ENCODE assay signal across 8 mouse cellular contexts in the genomic region with DNA sequence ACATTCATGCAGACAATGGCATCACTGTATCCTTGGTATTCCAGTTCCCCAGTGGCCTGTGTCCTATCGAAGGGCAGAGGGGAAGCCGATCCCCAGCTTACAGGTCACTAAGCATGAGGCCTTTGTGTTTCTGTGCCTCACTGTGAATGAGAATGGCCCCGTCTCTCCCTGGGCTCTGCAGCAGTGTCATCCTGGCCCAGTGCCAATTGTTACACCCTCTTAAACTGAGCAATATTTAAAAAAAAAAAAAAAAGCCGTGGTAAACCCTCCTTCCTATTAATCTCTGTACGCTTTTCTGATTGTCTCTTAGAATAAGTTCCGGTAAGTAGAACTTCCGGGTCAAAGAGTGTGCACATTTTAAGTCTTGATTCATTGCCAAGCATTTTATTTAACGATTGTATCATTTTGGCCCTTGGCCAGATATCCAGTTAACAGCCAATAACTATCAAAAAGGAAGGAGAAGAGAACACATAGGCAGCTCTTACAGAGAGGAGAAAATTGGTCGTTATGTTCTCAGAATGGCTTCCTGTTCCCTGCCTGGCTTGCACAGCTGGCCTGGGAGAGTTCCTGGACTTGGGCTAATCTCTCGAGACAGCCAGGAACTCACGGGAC.
DNase-seq lines count a peak whose midpoint lies in the region; ATAC-seq and TF ChIP-seq lines count a peak whose summit lies in the region.

No protein-coding gene starts in this region.

- no peak overlapping the region for H3K27ac ChIP-seq in ES-E14 (ENCODE audit: insufficient read depth, low read depth, low read length, poor library complexity, severe bottlenecking)
- peak overlapping the region; percentile 21; the same call in 1 of the 2 replicates for H3K27ac ChIP-seq in forebrain, embryonic 14.5 days (ENCODE audit: low read depth, low read length)
- H3K27ac ChIP-seq in hindbrain, embryonic 10.5 days = no peak overlapping the region
- H3K27ac ChIP-seq in liver, embryonic 16.5 days (ENCODE audit: low read length) = no peak overlapping the region; the same call in 1 of the 2 replicates
- H3K27ac ChIP-seq in small intestine, adult 2 months (ENCODE audit: insufficient read depth, low read depth, low read length) = peak overlapping the region; percentile 92

- no peak overlapping the region for H3K9ac ChIP-seq in ES-E14 (ENCODE audit: insufficient read depth, low read depth, low read length, poor library complexity, severe bottlenecking)
- no peak overlapping the region for H3K9ac ChIP-seq in forebrain, embryonic 14.5 days (ENCODE audit: low read length)
- no peak overlapping the region for H3K9ac ChIP-seq in liver, embryonic 16.5 days (ENCODE audit: low read depth, low read length)

- WGBS in forebrain, embryonic 14.5 days = 10% methylated on average over 11 of the region's 11 CpGs
- WGBS in hindbrain, embryonic 10.5 days = 60% methylated on average over 11 of the region's 11 CpGs
- 38% methylated on average over 11 of the region's 11 CpGs for WGBS in liver, embryonic 16.5 days (ENCODE audit: insufficient replicate concordance)
- 13% methylated on average over 11 of the region's 11 CpGs for WGBS in small intestine, adult 2 months

- H3K27me3 ChIP-seq in forebrain, embryonic 14.5 days (replicated peaks; ENCODE audit: control insufficient read depth, insufficient read depth, low read length) = no peaks in the 10 kb centered on the region
- no peaks in the 10 kb centered on the region for H3K27me3 ChIP-seq in hindbrain, embryonic 10.5 days (ENCODE audit: insufficient read depth, poor library complexity, severe bottlenecking)
- no peaks in the 10 kb centered on the region for H3K27me3 ChIP-seq in liver, embryonic 16.5 days (ENCODE audit: control insufficient read depth, insufficient read depth, low read depth, low read length)
- H3K27me3 ChIP-seq in small intestine, adult 2 months (ENCODE audit: control insufficient read depth, insufficient read depth, low read length) = no peaks in the 10 kb centered on the region

- H3K4me1 ChIP-seq in ES-E14 (ENCODE audit: control insufficient read depth in 2 of 2, insufficient read depth in 2 of 2, low read length in 2 of 2, poor library complexity in 1 of 2) = peaks cover 1 to 5% of the 10 kb centered on the region in 2 experiments; a peak in 2 of 4 replicates
- peaks cover 13% of the 10 kb centered on the region for H3K4me1 ChIP-seq in forebrain, embryonic 14.5 days (ENCODE audit: control insufficient read depth, insufficient read depth, low read length)
- H3K4me1 ChIP-seq in hindbrain, embryonic 10.5 days (replicated peaks) = peaks cover 14% of the 10 kb centered on the region
- peaks cover 15% of the 10 kb centered on the region for H3K4me1 ChIP-seq in liver, embryonic 16.5 days (ENCODE audit: control insufficient read depth, low read depth, low read length)
- H3K4me1 ChIP-seq in small intestine, adult 2 months (ENCODE audit: control insufficient read depth, insufficient read depth, insufficient read length, low read length) = peaks cover 38% of the 10 kb centered on the region

- ATAC-seq in forebrain, embryonic 14.5 days = peak; percentile 73
- ATAC-seq in liver, embryonic 16.5 days (ENCODE audit: low read depth) = peak; percentile 37

- DNase-seq in cerebellum, postnatal 10 days = peak; percentile 50 to 52
- DNase-seq in cerebellum, adult 18-20 months = no peak
- DNase-seq in ES-E14 (ENCODE audit: low read depth, low spot score) (no peak), adipocyte (ENCODE audit: low spot score) (no peak)
- DNase-seq in forebrain, embryonic 14.5 days (ENCODE audit: low spot score) = peak; percentile 69
- DNase-seq in hindbrain, embryonic 10.5 days (ENCODE audit: low spot score) = peak; percentile 20

- no peak overlapping the region for H3K4me3 ChIP-seq in ES-E14 (ENCODE audit: insufficient read depth in 1 of 2, low read depth in 1 of 2, low read length in 2 of 2, poor library complexity in 1 of 2, severe bottlenecking in 1 of 2)
- no peak overlapping the region for H3K4me3 ChIP-seq in forebrain, embryonic 14.5 days (ENCODE audit: low read depth, low read length)
- no peak overlapping the region for H3K4me3 ChIP-seq in hindbrain, embryonic 10.5 days
- H3K4me3 ChIP-seq in liver, embryonic 16.5 days (ENCODE audit: low read depth, low read length) = no peak overlapping the region
- no peak overlapping the region for H3K4me3 ChIP-seq in small intestine, adult 2 months (ENCODE audit: low read depth, low read length)

- no peak for TF ChIP-seq POLR2A in small intestine, adult 2 months (IDR thresholded peaks at IDR 0.05; ENCODE audit: low read depth, low read length)

- in situ Hi-C loops in ES-E14 (cut with MboI; ENCODE audit: low sequenced_read_pairs in 2 of 2, unreplicated experiment in 2 of 2) = no loop called here

- peaks cover 2% of the 10 kb centered on the region; the same call in 1 of the 2 replicates for H3K36me3 ChIP-seq in ES-E14 (ENCODE audit: control insufficient read depth, insufficient read depth, low read length, poor library complexity, severe bottlenecking)
- peaks cover 56% of the 10 kb centered on the region for H3K36me3 ChIP-seq in forebrain, embryonic 14.5 days (ENCODE audit: control insufficient read depth, insufficient read depth, low read length)
- peaks cover 99% of the 10 kb centered on the region for H3K36me3 ChIP-seq in hindbrain, embryonic 10.5 days
- H3K36me3 ChIP-seq in liver, embryonic 16.5 days (ENCODE audit: control insufficient read depth, insufficient read depth) = no peaks in the 10 kb centered on the region
- H3K36me3 ChIP-seq in small intestine, adult 2 months (ENCODE audit: control insufficient read depth, insufficient read depth, low read length) = peaks cover 10% of the 10 kb centered on the region

- H3K9me3 ChIP-seq in ES-E14 (ENCODE audit: control insufficient read depth, insufficient read depth, low read depth, low read length) = no peaks in the 10 kb centered on the region
- H3K9me3 ChIP-seq in forebrain, embryonic 14.5 days (replicated peaks; ENCODE audit: control insufficient read depth, low read length) = no peaks in the 10 kb centered on the region
- H3K9me3 ChIP-seq in hindbrain, embryonic 10.5 days = no peaks in the 10 kb centered on the region
- no peaks in the 10 kb centered on the region for H3K9me3 ChIP-seq in liver, embryonic 16.5 days (replicated peaks; ENCODE audit: control insufficient read depth, low read length)

- TF ChIP-seq CTCF in small intestine, adult 2 months (IDR thresholded peaks at IDR 0.05; ENCODE audit: extremely low read depth, insufficient read length, insufficient replicate concordance, low read depth, low read length) = no peak

- H3K4me2 ChIP-seq in forebrain, embryonic 14.5 days (ENCODE audit: low read length) = no peak overlapping the region
- H3K4me2 ChIP-seq in liver, embryonic 16.5 days (ENCODE audit: low read depth, low read length) = no peak overlapping the region

TF ChIP-seq in ES-E14, 5 proteins besides CTCF, POLR2A, EP300 and RAD21:
- TF ChIP-seq MAFK (IDR thresholded peaks at IDR 0.05; ENCODE audit: insufficient read depth, low read depth, low read length) (no peak), HCFC1 (IDR thresholded peaks at IDR 0.05; ENCODE audit: borderline replicate concordance, insufficient read depth, low read length) (no peak), CHD2 (IDR thresholded peaks at IDR 0.05; ENCODE audit: low read depth, low read length) (no peak), ZC3H11A (IDR thresholded peaks at IDR 0.05; ENCODE audit: borderline replicate concordance, low read depth, low read length) (no peak), ZNF384 (IDR thresholded peaks at IDR 0.05; ENCODE audit: low read depth, low read length) (peak; percentile 29; the same call in 1 of the 2 replicates)

Comparison
In these comparisons a context has a peak if more than half of its experiments do, and no peak if none do; other contexts are left out.
1. DNase-seq: peak in cerebellum, postnatal 10 days (2 of 2), forebrain, embryonic 14.5 days (single experiment) and hindbrain, embryonic 10.5 days (single experiment); none in cerebellum, adult 18-20 months (0 of 2), ES-E14 (single experiment) and adipocyte (single experiment).
2. H3K27ac ChIP-seq: peak in forebrain, embryonic 14.5 days (single experiment) and small intestine, adult 2 months (single experiment); none in ES-E14 (single experiment), hindbrain, embryonic 10.5 days (single experiment) and liver, embryonic 16.5 days (single experiment).